Mouse (Mus musculus) urinary bladder, postnatal 10 days (tissue): ENCODE results near the gene Tmem140.

ENCODE experiments used
- DNase-seq: peaks from one replicate; pipeline ENCODE4 v3.0.0; 2022; ENCODE audit warnings: low spot score

Gene Tmem140

DNA sequence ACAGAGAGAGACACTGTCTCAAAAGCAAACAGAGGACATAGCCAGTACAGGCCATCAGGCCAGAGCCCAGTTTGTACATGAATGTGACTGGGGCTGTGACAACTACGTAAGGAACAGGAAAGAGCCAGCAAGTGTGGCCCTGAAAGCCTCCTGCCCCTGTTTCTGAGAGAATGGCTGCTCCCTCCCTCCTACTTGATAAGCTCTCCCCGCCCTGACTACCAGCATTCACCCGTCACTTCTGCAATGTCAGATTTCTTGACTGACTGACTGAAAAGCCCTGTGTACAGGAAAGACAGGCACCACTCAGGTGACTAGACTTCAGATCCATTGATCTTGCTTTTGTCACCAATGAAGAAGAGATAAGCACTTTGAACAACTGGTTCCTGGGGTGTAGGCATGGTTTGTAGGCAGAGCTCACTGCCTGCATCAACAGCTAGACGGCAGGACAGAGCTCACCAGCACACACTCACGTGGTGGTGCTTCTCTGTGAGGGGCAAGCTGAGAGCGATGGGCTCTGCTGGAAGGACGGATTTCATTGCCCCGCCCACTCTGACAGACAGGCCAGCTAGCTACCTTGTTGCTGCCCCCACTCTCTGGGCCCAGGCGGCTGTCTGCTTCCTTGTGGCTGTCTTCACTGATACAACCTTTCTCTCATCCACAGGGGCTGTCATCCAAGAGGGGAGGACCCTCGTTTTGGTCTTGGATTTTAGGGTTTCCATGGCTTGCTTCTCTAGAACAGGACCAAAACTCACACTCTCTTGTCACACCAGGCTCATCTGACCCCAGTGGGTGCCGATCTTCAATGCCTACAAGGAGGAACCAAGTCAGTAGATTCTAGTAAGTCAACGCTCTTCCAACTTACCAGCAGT, 13.3 kb downstream of the Tmem140 start:
- no peak for DNase-seq

DNA sequence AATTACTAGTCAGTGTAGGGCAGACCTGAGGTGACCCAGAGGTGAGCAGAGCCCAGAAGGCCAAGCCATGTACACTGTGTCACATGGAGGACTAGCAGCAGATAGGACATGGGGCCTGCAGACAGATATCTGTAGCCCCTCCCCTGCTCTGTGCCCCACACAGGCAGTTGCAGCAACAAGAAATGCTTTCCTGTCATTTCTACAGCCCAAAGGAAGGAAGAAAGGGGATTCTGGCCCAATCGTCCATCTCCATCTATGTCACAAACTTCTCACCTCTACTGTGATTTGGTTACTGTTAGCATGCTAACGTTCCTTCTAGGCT, 13.8 kb downstream of the Tmem140 start:
- no peak for DNase-seq

DNA sequence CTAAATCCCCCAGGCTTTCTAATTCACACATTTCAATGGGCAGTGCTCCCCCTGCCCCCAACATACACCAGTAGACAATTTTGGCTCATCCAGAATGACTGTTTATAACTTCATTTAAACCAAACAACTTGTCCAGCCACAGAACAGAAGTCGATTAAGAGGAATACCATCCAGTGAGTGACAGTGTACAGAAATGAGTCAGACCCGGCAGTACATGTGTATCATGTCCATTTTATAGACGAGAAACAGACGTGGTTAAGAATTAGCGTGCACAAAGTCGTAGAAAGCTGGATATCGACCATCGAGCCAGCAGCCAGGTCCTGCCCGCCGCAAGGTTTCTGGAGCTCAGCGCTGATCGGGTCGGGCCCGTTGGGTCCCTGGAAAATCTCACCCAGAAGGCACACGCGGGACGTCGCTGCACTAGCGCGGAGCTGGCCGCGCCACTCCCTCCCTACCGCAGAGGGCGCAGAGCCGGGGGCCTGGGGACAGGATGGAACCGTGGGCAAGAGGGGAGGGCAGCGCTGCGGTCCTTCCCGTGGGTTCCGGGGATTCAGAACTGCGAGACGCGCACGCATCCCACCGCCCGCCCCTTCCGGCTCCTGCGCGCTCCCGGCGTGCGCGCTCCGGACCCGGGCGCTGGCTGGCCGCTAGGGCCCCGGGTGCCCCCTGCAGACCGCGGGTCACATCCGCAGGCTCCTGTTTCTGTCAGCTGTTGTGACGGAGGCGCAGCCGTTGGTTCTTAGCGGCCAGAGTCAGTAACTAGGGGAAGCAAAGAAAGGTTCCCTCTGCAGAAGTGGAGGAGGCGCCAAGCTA, 14.8 kb downstream of the Tmem140 start, which contains the start of gene Cyren:
Gene Cyren, minus strand, starts transcription at position 552 of the 813 bp plus-strand sequence.
- DNase-seq: peak; percentile 65

DNA sequence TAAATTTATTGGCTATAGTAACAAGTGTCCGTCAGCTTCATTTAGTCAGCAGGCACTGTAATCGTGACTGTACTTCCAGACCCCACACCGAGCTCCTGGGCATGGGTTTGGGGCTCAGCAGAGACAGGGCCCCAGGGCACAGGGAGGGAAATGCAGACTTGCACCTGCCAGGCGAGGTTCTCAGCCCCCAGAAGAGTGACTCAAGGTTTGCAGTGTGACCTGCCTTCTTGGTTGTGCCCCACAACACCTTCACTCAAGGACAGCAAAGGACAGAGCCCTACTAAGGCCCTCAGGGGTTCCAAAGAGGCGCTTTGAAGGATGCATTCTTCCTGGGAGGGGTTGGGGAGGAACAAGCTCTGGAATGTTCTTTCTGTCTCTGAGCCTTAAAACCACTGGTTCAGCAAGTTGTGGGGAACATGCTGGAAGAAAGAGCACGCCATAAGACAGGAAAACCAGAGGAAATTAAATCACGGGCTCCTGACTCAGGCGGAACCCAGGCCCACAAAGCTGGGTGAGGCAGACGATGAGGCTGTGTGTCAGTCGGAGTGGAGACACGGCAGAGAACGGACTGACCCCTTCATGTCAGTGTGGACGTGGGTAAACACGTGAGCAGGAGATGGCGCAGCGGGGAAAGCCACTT, 16.3 kb downstream of the Tmem140 start:
- DNase-seq: no peak

DNA sequence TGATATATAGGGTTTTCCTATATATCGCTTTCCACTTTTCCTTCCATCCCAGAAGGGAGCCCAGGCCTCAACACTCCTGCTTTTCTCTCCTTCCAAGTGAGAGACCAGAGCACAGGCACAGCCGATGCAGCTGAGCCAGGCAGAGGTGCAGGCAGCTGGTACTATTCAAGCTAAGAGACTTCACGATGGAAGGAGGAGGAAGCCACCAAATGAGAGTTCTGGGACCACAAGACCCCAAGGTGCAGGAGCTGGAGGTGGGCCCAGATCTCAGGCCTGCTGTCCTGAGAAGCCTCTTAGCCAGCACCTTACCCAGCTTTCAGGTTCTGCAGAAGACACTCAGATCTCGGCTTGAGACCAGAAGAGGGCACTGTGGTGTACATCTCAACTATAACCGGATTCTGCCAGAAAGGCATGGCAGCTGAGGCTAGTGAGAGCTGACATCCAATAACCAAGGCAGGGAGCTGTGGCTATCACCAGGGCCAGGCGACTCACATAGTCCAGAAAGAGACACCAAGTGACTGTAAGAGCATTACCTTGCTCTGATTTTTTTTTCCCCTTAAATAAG, 17.0 kb downstream of the Tmem140 start:
- DNase-seq: no peak

DNA sequence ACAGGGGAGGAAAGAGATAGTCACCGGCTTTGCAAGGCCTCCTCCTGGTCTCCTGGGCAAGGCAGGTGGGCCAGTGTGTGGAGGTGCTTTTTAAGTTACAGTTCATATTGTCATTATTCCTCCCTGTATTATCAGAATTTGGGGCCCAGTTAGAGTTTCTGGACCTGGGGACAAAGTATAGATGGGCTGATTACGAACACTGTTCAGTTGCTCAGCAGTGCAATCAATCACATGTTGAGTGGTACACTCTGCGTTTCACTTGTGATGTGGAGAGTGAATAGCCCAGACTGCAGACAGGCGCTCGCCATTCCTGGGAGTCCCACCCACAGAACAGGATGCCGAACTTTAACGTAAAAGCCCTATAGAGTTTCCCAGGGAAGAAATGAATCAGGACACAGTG, 21.8 kb downstream of the Tmem140 start:
- no peak for DNase-seq

DNA sequence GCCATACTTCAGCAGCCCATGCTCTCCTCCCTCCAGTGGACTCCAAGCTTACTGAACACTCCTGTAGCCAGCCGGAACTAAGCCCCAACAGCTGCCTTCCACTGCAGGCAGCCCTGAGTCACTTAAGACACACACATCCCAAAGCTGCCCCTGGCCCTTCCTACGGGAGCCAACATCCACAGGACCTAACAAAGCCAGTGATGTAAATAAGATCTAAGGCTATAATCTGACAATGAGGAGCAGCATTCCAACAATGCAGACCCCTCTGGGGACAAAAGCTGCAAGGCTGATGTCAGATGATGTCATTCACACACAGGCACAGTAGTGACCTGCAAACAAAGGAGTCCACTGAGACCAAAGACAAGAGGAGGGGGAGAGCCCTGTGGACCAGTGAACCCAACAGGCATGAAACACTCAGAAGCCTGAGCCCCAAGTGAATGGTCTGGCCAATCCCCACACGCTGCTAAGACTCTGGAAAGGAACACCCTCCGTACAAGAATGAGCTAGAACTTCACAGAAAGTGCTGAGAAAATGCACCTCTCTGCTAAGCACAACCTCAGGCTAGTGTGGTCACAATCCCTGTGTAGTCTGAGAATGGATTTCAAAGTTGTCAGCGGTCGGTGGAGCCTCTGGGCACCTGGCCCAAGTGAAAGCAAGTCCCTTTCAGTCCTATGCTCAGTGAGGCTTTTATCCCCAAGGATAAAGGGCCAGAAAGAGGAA, 24.3 kb downstream of the Tmem140 start:
- no peak for DNase-seq

DNA sequence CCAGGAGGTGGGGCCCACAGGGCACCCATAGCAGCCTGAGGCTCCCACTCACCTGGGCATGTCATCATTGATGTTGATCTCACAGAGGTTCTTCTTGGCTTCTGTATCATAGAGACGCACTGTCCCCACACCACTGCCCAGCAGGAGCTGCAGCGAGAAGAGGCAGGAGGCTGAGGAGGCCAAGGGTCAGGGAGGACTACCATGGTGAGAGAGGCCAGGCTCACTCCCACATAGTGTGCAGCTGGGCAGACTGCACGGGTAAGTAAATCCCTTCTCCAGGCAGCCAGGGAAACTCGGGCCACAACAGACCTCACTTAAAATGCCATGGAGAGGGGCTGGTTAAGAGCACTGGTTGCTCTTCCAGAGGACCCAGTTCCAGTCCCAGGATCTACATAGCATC, 26.2 kb downstream of the Tmem140 start:
- no peak for DNase-seq

DNA sequence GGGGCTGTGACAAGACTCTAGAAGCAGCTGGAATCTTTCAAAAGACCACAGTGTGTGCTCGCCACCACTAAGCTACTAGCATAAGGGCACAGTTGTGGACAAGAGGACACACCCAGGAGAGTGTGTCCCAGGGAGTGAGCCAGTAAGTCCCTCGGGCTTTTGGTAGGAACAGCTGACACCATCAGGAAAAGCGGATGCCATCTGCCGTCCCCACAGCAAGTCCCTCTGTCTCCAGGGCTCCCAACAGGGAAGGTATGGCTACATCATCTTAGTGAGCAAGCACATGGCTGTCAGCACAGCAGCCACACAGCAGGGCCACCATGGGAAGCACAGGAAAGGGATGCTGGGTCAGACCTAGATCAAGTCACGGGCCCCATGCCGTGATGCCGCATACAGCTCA, 32.6 kb downstream of the Tmem140 start:
- DNase-seq: no peak

DNA sequence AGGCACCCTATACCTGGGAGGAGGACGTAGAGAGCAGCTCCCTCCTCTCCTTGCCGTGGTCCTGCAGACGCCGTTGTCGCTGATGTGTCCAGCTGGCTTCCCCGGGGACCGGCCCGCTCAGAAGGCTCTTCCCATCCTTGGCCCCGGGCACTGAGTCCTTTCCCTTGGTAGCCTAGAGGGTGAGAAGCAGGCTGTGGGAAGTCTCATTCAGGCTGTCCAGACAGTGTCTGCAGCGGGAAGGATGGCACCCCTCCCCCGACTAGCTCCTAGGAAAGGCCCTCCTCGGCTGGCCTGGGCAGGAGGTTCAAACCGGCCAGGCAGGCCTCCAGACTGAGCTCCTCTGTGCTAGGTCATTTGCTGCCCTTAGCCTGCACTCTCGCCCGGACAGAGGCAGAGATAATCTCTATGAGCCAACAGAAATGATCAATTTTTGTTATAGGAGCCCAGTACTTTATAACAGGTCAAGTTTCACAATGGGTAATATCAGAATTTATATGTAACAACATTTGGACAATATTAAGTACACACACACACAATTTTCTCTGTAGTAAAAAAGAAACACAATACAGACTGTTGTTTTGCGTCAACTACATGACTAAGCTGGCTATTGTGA, 33.3 kb downstream of the Tmem140 start:
- DNase-seq: no peak

DNA sequence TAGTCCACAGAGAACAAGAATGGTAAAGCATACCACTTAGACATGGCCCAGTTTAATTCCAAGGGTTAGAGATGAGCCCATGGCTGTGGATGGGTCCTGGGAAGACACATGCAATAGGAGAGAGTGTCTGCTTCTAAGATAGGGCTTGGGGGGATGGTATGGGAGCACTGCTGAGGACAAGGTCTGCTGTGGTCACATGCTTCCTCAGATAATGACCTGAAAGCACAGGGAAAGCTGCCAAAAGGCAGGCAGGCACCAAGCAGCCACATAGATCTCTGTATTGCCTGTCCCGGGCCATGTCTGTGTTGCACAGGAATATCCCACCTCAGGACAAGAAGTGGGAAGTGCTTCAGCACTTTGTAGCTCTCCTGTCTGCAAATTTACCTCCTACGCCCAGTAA, 36.2 kb downstream of the Tmem140 start:
- no peak for DNase-seq

DNA sequence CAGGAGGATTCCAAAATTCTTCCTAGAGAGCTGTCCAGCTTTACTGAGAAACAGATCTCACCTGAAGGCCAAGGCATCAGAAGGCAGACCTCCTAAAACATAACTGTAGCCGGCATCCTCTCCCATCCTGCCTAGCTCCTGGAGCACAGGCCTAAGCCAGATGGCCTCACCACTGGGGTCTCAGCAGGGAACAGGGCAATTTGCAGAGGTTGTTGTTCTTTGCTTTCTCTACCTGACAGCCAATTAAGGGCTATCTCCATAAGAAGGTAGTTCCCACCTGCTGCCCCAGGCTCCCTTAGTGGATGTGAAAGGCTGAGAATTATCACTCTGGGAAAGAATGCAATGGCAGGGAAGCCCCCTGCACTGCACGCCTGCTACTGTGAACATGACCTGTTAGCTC, 38.0 kb downstream of the Tmem140 start:
- DNase-seq: no peak

DNA sequence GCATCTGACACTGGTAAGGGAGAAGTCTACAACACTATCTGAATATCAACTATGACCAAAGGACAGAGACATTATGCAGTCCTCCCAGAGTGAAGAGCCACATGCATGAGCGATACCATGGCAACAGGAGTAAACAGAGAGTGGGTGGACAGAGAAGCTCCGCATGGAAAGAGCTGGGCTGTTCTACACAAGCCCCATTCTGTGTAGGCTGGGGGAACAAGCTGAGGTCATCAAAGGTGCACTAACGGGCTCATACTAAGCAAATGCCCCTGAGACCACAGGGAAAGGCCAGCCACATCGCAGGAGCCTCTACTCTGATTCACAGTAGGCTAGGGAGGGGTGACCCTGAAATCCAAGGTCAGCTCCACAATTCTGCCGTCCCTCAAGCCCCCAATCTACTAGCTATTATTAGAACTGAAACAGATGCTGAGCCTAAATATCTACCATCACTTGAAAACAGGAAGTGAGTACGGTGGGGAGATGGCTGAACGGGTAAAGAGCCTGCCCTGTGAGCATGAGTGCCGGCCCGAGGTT, 39.0 kb downstream of the Tmem140 start:
- DNase-seq: no peak

DNA sequence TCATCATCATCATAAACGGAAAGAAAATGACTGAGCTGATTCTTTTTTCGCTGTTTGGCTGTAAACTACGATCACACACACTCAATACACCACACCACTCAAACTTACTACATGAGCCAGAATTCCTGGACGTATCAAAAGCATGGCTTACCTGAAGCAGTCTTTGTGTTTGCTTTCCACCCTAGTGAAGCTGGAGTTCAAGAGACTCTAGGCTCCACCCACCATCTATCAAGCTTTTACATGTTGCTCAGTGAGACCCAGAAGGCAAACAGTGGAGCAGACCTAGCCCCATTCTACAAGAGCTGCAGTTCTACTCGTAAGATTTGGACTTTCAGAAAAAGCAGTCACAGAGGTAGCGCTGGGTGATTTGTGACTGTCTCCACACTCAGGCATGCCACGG, 39.6 kb downstream of the Tmem140 start:
- no peak for DNase-seq

DNA sequence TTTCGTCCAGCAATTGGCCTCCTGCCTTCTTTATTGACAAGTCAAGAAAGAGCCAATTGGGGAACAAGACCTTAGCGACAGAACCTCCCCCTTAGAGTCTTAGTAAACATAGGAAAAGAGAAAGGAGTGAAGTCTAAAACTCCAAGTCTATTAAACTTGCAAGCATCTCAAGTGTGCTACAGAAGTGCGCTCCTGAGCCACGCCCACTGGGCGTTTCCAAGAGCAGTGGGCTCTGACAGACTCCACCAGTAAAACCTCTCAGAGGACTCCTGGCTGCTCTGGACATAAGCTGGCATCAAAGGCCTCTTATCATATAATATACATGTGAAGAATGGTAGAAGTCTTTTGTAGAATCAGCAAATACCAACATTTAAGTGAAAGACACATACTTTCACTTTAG, 40.5 kb downstream of the Tmem140 start:
- no peak for DNase-seq

DNA sequence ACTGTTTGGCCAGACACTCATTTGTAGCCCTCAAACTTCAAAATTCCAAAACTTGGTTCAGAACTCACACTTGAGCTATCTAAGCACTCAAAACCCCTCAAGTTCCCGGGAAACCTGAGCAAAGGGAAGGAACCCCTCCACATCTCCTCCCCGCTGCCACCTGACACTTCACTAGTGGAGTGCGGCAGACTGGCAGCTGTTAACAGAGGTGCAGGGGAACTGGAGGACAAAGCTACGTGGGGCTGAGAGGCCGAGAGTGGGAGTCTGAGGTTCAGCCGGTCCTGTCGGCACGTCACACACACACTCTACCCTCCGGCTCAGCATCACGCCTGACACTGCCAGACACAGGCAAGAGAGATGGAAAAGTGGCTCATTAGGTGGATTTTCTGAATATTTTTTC, 40.9 kb downstream of the Tmem140 start:
- DNase-seq: no peak

DNA sequence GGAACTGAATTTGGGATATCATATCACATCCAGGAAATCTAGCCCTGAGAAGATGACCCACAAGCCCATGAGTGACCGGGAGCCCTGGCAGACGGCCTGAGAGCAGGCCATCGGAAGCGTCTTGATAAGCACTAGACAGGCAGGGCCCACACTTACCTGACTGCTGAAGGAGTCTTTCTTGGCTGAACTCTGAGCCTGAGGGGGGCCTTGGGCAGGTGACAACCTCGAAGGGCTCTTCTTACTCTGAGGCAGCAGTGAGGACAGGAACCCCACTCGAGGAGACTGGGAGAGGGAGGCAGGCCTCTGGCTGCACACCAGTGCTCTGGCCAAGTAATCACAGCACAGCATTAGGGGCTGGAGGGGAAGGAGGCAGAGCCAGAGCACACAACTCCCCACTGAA, 41.4 kb downstream of the Tmem140 start:
- DNase-seq: no peak

DNA sequence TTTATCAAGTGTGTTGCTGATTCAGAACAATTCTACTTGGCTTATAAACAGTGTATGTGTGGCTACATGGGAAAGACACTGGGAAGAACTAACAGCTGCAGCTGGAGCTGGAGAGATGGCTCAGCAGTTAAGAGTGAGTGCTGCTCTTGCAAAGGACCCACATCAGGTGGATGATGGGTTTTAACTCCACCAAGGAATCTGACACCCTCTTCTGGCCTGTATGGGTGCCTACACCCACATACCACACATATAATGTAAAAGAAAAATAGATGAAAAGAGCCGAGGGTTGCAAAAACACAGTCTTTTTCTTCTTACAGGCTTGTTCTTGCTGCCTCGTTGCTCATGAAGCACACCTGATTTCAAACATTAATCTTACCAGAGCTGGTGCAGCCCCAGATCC, 43.2 kb downstream of the Tmem140 start:
- no peak for DNase-seq

DNA sequence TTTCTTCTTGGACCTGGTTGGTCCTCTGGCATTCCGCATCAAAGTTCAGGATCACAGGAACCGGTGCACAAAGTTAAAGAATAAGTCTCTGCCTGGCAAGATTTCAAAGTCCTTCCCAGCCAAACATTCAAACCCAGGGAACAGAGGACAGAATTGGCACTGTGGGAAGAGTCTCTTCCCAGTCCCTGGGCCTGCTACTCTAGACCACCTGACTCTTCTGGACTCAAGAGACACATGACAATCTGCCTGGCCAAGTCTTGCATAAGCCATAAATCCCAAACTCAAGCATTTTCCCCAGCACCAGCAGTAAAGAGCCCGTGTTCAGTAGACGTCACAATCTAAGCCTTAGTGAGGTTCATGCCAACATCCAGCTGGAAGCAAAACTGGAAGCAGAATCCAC, 43.7 kb downstream of the Tmem140 start:
- no peak for DNase-seq

DNA sequence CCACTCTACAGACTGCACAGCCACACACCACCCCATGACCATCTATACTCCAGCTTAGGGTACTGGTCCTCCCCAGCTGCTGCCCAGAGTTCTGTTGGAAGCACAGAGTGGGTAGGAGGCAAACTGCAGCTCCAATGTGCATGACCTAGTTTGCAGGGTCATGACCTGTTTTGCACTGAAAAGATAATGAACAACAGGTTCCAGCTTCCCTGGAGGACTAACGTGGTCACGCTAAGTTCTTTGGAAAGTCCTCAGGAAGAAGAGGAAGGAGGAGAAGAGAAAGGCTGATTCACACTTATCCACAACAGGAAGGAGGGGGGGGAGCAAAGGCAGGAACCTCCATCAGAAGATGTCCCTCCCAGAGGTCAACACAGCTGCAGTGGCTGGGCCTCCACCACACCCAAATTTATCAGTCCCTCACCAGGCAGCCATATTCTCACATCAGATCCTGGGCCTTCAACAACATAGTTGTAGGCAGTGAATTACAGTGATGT, 44.2 kb downstream of the Tmem140 start:
- no peak for DNase-seq

DNA sequence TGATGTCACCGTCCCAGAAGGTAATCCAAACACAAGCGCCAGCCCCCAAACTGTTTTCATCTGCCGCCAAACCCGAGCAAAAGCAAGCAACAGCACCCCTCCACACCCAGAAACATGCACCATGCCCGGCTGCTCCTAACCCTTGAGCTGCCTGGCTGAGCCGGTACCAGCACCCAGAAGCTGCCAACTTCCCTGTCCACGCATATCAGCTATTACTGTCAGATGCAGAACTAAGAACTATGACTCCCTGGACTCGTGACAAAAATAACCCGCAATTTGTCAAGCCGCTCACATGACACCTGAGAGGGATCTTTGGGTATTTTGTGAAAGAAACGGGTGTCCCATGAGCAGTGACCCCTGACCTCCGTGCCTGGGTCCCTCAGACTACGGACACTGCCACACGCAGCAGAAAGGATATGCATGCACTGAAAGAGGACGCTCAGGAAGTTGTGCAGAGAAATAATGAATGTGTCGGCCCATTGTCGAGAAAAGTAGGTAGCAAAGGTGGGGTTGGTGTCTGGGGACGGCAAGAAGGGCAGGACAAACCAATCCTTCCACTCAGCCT, 44.8 kb downstream of the Tmem140 start:
- no peak for DNase-seq
